Mouse (Mus musculus): ENCODE measurements at regions not wholly inside any gene's neighbourhood (a gene's known extent, or its start where the extent isn't known, plus 50 kb on each side); places are given as distances from the start of the nearest gene placed in this dataset.

DNA sequence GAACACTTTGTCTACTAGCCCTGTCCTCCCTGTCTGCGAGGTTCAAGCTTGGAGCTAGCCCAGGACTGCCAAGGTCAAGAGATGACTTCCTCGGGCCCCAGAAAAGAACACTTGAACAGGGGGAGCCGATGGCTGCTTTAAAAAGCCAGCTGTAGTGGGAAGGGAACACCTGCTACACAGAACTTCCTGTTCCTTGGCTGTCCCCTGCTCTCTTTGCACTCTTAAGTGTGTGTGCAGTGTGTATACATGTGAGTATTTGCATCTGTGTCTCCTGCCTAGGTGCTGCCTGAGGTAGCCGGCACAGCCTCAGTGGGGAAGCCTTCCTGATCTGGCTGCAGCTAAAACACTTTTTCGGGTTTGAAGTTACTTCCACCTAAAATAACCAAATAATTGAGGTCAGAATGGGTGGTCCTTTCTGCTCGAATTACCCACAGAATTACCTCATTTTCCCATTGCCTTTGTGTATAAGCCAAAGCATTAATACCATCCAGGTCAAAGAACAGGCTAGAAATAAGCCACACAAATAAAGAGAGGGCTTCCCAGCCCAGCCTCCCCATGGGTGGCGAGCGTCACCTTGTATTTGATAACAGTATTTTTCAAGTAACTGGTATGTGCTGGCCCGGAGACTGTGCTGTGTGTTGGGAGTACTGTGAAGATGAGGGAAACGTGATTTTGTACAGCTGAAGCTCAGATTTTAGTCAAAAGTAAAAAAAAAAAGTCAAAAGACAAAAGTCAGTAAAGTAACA is 84.2 kb upstream of the Lclat1 start:
- H3K36me3 ChIP-seq, result no peaks in the 10 kb centered on the region
- H3K9ac ChIP-seq, result no peak overlapping the region
- WGBS (ENCODE audit: insufficient replicate concordance), result 56% methylated on average over 10 of the region's 10 CpGs
- H3K27me3 ChIP-seq (replicated peaks), result no peaks in the 10 kb centered on the region
- no peaks in the 10 kb centered on the region for H3K9me3 ChIP-seq (replicated peaks)
- H3K4me1 ChIP-seq, result no peaks in the 10 kb centered on the region
- H3K4me2 ChIP-seq, result no peak overlapping the region
- ATAC-seq, result no peak
- H3K4me3 ChIP-seq, result no peak overlapping the region
- no peak overlapping the region for H3K27ac ChIP-seq

DNA sequence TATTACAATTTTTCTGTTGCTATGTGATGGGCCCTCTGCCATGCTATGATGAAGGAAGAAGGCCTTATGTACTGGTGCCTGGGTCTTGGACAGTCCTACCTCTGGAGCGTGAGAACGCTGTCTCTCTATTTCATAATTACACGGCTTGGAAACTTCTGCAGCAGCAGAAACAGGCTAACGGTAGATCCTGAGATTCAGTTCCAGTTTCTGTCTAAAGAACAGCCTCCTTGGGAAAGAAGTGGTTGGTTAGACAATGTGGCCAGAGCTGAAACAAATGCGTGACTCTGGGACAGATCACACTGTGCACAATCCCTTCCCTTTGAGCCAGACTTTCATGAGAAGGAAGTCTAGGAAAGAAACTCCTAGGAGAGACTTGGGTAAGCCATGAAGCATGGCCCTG is 80.7 kb upstream of the Lclat1 start:
- Histone ChIP-seq H3K36me3 (no peaks in the 10 kb centered on the region), H3K27ac (no peak overlapping the region), H3K4me2 (no peak overlapping the region), H3K27me3 (replicated peaks) (no peaks in the 10 kb centered on the region), H3K4me3 (no peak overlapping the region), H3K9me3 (replicated peaks) (no peaks in the 10 kb centered on the region), H3K4me1 (no peaks in the 10 kb centered on the region), H3K9ac (no peak overlapping the region)
- no peak for ATAC-seq
- 78% methylated on average over 5 of the region's 5 CpGs for WGBS (ENCODE audit: insufficient replicate concordance)

DNA sequence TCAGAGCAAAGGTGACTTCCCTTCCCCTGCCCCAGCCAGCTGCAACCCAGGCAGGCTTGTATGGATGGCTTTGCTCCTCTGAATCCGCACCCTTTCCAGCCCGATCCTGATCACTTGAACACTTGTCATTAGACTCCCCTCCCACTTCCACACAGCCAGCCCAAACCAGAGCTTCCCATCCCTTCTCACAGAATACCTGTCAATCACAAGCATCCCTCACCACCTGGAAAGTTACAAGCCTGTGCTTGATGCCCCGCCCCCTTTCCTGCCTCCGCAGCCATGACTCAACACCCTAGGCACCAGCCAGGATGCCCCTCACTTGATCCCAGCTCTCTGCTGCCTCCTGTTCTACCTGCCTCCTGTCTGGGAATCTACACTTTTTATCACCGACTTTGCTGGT is 76.0 kb upstream of the Lclat1 start:
- Histone ChIP-seq H3K9me3 (replicated peaks) (no peaks in the 10 kb centered on the region), H3K4me2 (no peak overlapping the region), H3K27me3 (replicated peaks) (no peaks in the 10 kb centered on the region), H3K4me1 (peaks cover 6% of the 10 kb centered on the region; the same call in 1 of the 2 replicates), H3K9ac (no peak overlapping the region), H3K4me3 (no peak overlapping the region), H3K27ac (no peak overlapping the region), H3K36me3 (no peaks in the 10 kb centered on the region)
- 49% methylated on average over 5 of the region's 5 CpGs for WGBS (ENCODE audit: insufficient replicate concordance)
- ATAC-seq, result no peak

DNA sequence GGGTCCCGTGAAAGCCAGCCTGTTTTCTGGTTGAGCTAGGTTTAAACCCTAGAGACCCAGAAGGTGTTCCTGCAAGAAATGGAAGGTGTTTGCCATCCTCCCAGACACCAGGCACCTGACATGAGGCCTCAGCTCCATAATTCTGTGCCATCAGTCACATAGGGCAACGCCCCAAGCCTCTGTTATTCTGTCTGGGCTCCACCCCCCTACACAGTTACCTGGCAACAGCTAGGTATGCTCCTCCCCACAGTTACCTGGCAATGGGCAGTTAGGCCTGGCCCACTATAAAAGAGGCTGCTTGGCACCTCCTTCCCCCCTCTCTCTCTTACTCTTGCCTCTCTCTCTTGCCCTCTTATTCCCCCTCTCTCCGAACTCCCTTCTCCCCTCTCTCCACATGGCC is 75.5 kb upstream of the Lclat1 start:
- H3K9me3 ChIP-seq (replicated peaks), result no peaks in the 10 kb centered on the region
- H3K4me1 ChIP-seq, result peaks cover 11% of the 10 kb centered on the region; the same call in 1 of the 2 replicates
- WGBS (ENCODE audit: insufficient replicate concordance), result 66% methylated on average over 3 of the region's 3 CpGs
- no peak overlapping the region for H3K4me3 ChIP-seq
- no peak for ATAC-seq
- H3K27ac ChIP-seq, result no peak overlapping the region
- no peak overlapping the region for H3K4me2 ChIP-seq
- no peaks in the 10 kb centered on the region for H3K27me3 ChIP-seq (replicated peaks)
- no peaks in the 10 kb centered on the region for H3K36me3 ChIP-seq
- H3K9ac ChIP-seq, result no peak overlapping the region

DNA sequence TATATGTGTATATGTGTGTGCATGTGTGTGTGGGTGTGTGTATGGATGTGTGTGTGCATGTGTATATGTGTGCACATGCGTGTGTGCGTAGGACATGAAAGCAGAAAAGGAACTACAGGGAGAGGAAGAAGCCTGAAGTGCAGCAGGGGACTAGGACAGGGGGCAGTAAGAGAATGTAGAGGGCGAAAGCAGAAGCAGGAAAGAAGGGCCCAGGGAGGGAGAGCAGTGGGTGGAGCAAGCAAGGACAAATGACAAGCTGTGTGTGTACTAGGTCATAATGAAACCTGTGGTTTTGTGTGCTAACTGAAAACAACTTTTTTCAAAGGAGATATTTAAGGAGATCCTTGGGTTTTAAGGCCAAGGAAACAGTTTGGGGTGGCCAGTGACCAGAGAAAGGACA is 73.4 kb upstream of the Lclat1 start:
- H3K36me3 ChIP-seq, result no peaks in the 10 kb centered on the region
- WGBS (ENCODE audit: insufficient replicate concordance), result 52% methylated on average over 3 of the region's 3 CpGs
- peaks cover 11% of the 10 kb centered on the region; the same call in 1 of the 2 replicates for H3K4me1 ChIP-seq
- H3K4me3 ChIP-seq, result no peak overlapping the region
- H3K9ac ChIP-seq, result no peak overlapping the region
- no peak overlapping the region for H3K27ac ChIP-seq
- ATAC-seq, result peak; percentile 40; the same call in 1 of the 2 replicates
- H3K9me3 ChIP-seq (replicated peaks), result no peaks in the 10 kb centered on the region
- no peak overlapping the region for H3K4me2 ChIP-seq
- H3K27me3 ChIP-seq (replicated peaks), result no peaks in the 10 kb centered on the region

DNA sequence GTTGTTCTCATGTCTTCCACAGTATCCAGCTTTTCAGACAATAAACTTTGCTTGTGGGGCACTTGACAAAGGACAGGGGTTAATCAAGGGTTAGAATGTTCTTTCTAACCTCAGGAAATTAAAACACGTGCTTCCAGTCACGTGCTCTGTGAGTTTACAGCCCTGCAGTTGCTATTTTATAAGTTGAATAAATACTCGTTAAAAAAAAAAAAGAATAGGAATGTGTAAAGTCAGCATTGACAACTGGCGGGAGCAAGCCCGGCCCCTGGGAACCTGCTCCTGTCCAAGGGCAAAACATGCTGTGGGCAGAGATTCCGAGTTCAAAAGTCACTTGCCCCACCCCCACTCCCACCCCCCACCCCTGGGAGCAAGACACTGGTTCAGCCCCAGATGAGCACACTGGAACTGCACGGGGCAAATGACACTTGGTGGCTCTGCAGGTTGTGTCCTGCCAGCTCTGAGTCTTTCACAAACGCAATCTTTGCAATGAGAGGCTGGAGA is 72.8 kb upstream of the Lclat1 start:
- H3K27ac ChIP-seq, result 0 out of 2 replicates have a peak overlapping the region, but pooled peaks have one; percentile 1

DNA sequence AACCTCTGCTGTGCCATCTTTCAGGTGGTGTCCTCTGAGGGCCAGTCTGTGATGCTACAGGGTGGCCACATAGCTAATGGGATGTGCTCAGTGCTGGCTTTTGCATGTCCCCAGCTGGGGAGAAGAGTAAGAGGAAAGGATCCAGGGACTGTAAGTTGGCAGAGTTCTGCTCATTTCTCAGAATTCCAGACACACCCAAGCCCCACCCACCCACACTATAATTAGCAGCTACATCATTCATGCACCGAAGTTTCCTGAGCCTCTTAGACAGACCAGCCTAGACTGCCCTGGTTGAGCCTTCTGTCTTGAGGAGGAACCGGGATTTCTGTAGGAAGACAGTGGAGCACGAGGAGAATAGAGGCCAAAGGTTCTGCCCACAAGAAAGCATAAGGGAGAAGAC is 70.9 kb upstream of the Lclat1 start:
- ATAC-seq, result no peak
- peaks cover 11% of the 10 kb centered on the region; the same call in 1 of the 2 replicates for H3K4me1 ChIP-seq
- WGBS (ENCODE audit: insufficient replicate concordance), result 50% methylated on average over 3 of the region's 3 CpGs

More for the DNA sequence above, 72.8 kb upstream of the Lclat1 start:
- no peak for ATAC-seq
- Histone ChIP-seq H3K4me1 (peaks cover 11% of the 10 kb centered on the region; the same call in 1 of the 2 replicates), H3K27me3 (replicated peaks) (no peaks in the 10 kb centered on the region), H3K9me3 (replicated peaks) (no peaks in the 10 kb centered on the region), H3K4me2 (no peak overlapping the region), H3K36me3 (no peaks in the 10 kb centered on the region), H3K4me3 (no peak overlapping the region), H3K9ac (no peak overlapping the region)
- WGBS (ENCODE audit: insufficient replicate concordance), result 40% methylated on average over 8 of the region's 8 CpGs

DNA sequence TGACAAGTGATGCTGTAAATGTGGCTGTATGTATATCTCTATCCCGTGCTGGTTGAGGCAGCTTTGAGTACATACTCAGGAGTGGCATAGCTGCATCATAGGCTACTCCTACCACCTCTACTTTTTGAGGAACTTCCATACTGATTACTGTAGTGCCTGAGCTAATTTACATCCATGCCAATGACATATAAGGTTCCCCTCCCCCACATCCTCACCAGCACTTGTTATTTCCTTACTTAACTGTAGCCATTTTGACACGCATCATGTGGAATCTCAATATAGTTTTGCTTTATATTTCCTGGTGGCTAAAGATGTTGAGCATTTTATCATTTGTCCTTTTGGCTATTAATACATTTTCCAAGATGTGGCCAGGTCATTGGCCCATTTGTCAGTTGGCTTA is 69.2 kb upstream of the Lclat1 start:
- H3K4me2 ChIP-seq, result no peak overlapping the region
- peaks cover 11% of the 10 kb centered on the region; the same call in 1 of the 2 replicates for H3K4me1 ChIP-seq
- WGBS (ENCODE audit: insufficient replicate concordance), result 70% methylated on average over 2 of the region's 2 CpGs
- no peaks in the 10 kb centered on the region for H3K27me3 ChIP-seq (replicated peaks)
- no peak overlapping the region for H3K27ac ChIP-seq
- no peaks in the 10 kb centered on the region for H3K9me3 ChIP-seq (replicated peaks)
- H3K9ac ChIP-seq, result no peak overlapping the region
- no peak for ATAC-seq
- no peak overlapping the region for H3K4me3 ChIP-seq
- no peaks in the 10 kb centered on the region for H3K36me3 ChIP-seq

More for the DNA sequence above, 70.9 kb upstream of the Lclat1 start:
- Histone ChIP-seq H3K4me3 (no peak overlapping the region), H3K36me3 (no peaks in the 10 kb centered on the region), H3K4me2 (no peak overlapping the region), H3K27me3 (replicated peaks) (no peaks in the 10 kb centered on the region), H3K9ac (no peak overlapping the region), H3K27ac (no peak overlapping the region), H3K9me3 (replicated peaks) (no peaks in the 10 kb centered on the region)

DNA sequence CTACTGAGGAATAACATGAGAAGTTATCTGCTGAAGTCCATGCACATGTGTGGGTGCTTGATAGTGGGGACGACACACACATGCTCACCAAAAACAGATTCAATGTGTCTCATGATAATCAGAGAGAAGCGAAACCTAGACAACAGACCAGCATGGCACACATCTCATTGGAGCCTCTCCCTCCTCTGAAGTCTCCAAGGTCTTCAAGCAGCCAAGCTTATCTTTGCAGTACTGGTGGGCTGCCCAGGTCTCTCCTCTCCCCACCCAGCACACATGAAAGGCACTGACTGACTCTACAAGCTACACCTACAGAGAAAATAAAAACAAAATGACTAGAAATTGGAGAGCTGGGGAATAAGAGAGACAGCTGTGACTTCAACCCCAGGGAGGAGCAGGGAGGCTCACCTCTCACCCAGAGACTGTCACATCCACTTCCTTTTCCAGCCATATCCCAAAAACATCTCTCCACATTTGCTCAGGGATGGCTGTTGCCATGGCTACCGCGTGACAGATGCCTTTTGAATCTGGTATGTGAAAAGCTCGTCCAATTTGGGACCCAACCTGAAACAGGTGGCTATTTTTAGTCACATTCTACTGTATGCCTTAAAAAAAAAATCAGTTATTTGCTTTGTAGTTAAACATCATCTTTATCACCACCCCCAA is 62.7 kb upstream of the Lclat1 start:
- Histone ChIP-seq H3K9me3 (replicated peaks) (no peaks in the 10 kb centered on the region), H3K4me1 (no peaks in the 10 kb centered on the region), H3K27ac (no peak overlapping the region), H3K9ac (no peak overlapping the region), H3K36me3 (no peaks in the 10 kb centered on the region), H3K27me3 (replicated peaks) (no peaks in the 10 kb centered on the region), H3K4me3 (no peak overlapping the region), H3K4me2 (no peak overlapping the region)
- 53% methylated on average over 5 of the region's 5 CpGs for WGBS (ENCODE audit: insufficient replicate concordance)
- ATAC-seq, result peak; percentile 47; the same call in 1 of the 2 replicates

DNA sequence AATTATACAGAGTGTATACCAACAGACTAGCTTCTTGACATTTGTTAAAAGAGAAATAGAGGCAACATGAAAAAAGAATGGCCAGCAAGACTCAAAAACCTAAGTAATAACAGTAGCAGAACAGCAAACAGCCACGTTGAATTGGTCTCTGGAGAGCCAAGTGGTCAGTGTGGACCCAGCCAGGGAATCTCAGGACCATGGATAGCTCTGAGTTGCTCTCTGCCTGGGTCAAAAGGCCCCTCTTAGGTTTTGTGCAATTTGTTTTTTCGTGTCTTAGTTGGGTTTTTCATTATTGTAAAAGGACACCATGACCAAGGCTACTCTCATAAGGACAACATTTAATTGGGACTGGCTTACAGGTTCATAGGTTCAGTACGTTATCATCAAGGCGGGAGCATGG is 60.8 kb upstream of the Lclat1 start:
- 52% methylated on average over 4 of the region's 4 CpGs for whole genome bisulfite sequencing (ENCODE audit: insufficient replicate concordance)
- Histone ChIP-seq H3K4me2 (no peak overlapping the region), H3K4me1 (no peaks in the 10 kb centered on the region), H3K27ac (no peak overlapping the region), H3K9me3 (replicated peaks) (no peaks in the 10 kb centered on the region), H3K27me3 (replicated peaks) (no peaks in the 10 kb centered on the region), H3K36me3 (no peaks in the 10 kb centered on the region), H3K9ac (no peak overlapping the region), H3K4me3 (no peak overlapping the region)
- no peak for ATAC-seq

DNA sequence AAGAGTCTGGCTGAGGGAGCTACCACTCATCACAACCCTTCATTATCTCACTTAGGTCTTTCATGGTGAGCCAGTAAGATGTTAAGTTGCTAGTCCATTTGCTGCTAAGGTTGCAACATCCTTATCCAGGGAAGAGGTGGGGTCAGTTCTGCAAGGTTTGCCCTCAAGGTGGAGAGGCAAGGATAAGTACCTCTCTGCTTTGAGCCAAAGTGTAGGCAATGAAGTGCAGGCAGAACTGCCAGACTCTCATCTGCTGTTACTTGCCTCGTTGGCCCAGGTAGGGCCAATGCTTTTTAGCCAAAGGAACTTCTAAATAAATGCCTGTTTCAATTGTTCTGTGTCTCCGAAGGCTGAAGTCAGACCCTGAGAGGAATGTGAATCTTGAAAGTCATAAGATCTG is 59.6 kb upstream of the Lclat1 start:
- Histone ChIP-seq H3K36me3 (no peaks in the 10 kb centered on the region), H3K4me2 (no peak overlapping the region), H3K9ac (no peak overlapping the region), H3K9me3 (replicated peaks) (no peaks in the 10 kb centered on the region), H3K4me3 (no peak overlapping the region), H3K27ac (no peak overlapping the region), H3K27me3 (replicated peaks) (no peaks in the 10 kb centered on the region), H3K4me1 (no peaks in the 10 kb centered on the region)
- 56% methylated on average over 2 of the region's 2 CpGs for WGBS (ENCODE audit: insufficient replicate concordance)
- no peak for ATAC-seq

DNA sequence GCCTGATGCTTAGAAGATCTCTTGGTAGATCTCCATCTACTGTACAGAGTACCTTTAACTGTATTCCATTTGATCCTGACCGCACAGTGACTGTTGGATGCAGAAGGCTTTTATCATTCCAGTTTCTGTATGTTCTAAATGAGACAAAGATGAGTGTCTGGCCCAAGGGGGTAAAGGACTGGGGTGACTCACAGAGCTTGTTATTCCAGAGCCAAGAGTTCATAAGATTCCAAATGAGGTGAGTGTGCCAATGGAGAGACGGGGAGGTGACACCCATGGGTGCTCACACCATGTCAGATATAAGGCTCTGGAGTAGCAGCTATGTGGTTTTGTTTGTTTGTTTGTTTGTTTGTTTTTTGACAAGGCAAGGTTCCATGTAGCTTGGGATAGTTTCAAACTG is 54.8 kb upstream of the Lclat1 start:
- Histone ChIP-seq H3K27ac (no peak overlapping the region), H3K4me2 (no peak overlapping the region), H3K36me3 (no peaks in the 10 kb centered on the region), H3K9me3 (replicated peaks) (no peaks in the 10 kb centered on the region), H3K4me3 (no peak overlapping the region), H3K27me3 (replicated peaks) (no peaks in the 10 kb centered on the region), H3K4me1 (no peaks in the 10 kb centered on the region), H3K9ac (no peak overlapping the region)
- WGBS (ENCODE audit: insufficient replicate concordance), result 72% methylated on average over 2 of the region's 2 CpGs
- no peak for ATAC-seq
